Mouse (Mus musculus) liver, embryonic 11.5 days (tissue): Measurements from ENCODE around the gene Htr5a. TPM values are rescaled to one million over a fixed set of nuclear protein-coding genes. Genes with fewer than 3 reads are reported as not detected.

Experiments used
- ATAC-seq: fragments of 200-750 bp; cut with Nextera tagmentation; replicated peaks from 2 replicates; pipeline ENCODE4 v1.8.0; 2017; ENCODE audit warnings: moderate number of reproducible peaks, mild to moderate bottlenecking, moderate TSS enrichment, moderate library complexity; ENCODE audit not compliant: low FRiP score
- DNase-seq: peaks from one replicate; pipeline ENCODE4 v3.0.0-alpha.2; 2017; ENCODE audit warnings: low spot score
- H3K27ac ChIP-seq: fragments of 300-500 bp; sonication (generic); 2 replicates; pipeline ENCODE4 v1.5.1; 2014; ENCODE audit warnings: mild to moderate bottlenecking, low read depth, low read length, control low read depth
- H3K27me3 ChIP-seq: fragments of 300-500 bp; sonication (generic); replicated peaks from 2 replicates; pipeline ENCODE4 v1.6.1; 2014; ENCODE audit warnings: low read length, mixed read lengths; ENCODE audit not compliant: control insufficient read depth, insufficient read depth
- H3K36me3 ChIP-seq: fragments of 300-500 bp; sonication (generic); 2 replicates; pipeline ENCODE4 v1.6.1; 2014; ENCODE audit warnings: mild to moderate bottlenecking, low read length, moderate library complexity, mixed read lengths; ENCODE audit not compliant: control insufficient read depth, insufficient read depth
- H3K4me1 ChIP-seq: fragments of 300-500 bp; sonication (generic); replicated peaks from 2 replicates; pipeline ENCODE4 v1.6.1; 2014; ENCODE audit warnings: low read length, mixed read lengths; ENCODE audit not compliant: control insufficient read depth, insufficient read depth
- H3K4me2 ChIP-seq: fragments of 300-500 bp; sonication (generic); 2 replicates; pipeline ENCODE4 v1.6.1; 2014; ENCODE audit warnings: mild to moderate bottlenecking, control low read depth, moderate library complexity
- H3K4me3 ChIP-seq: fragments of 300-500 bp; sonication (generic); 2 replicates; pipeline ENCODE4 v1.5.1; 2014; ENCODE audit warnings: low read depth, low read length, control low read depth
- H3K9ac ChIP-seq: fragments of 300-500 bp; sonication (generic); 2 replicates; pipeline ENCODE4 v1.6.1; 2014; ENCODE audit warnings: low read depth, low read length, control low read depth
- H3K9me3 ChIP-seq: fragments of 300-500 bp; sonication (generic); 2 replicates; pipeline ENCODE4 v1.6.1; 2016; ENCODE audit warnings: low read length, inconsistent platforms, mixed read lengths; ENCODE audit not compliant: control insufficient read depth
- WGBS: fragments of 180-500 bp; shearing (Covaris S2); extraction: QIAGEN DNeasy Blood & Tissue Kit; methylation state at CpG from one replicate; pipeline ENCODE4 v1.1.7; 2014; 5-methylcytosine and 5-hydroxymethylcytosine counted together
- polyA plus RNA-seq: library from polyadenylated mRNA; unstranded; fragments of >200 nt; fragmentation: Nextera tagmentation; extraction: Ambion mirVana; gene quantifications from 2 replicates; pipeline ENCODE4 v1.2.1, GENCODE M21; 2014

Htr5a gene
- polyA plus RNA-seq, result not detected in 2 replicates

GRCm38 (mm10) chr5:27841701-27842295, at the start of gene Htr5a:
Htr5a (plus strand) TSS chr5:27842149.
- Histone ChIP-seq H3K4me3 (no peak within 1 kb of the TSS), H3K27me3 (peaks cover 20% of the 10 kb centered on the region), H3K27ac (no peak within 1 kb of the TSS), H3K4me1 (no peaks in the 10 kb centered on the region), H3K9me3 (no peaks in the 10 kb centered on the region), H3K4me2 (no peak within 1 kb of the TSS), H3K9ac (no peak within 1 kb of the TSS), H3K36me3 (no peaks in the 10 kb centered on the region)
- WGBS, result 7% methylated on average over 25 of the region's 25 CpGs
- ATAC-seq (no peak), DNase-seq (no peak)

- 13% methylated on average over 8 of the region's 8 CpGs for WGBS
Observed at GRCm38 (mm10) chr5:27792173-27792470, 49.8 kb upstream of the Htr5a start.

GRCm38 (mm10) chr5:27792531-27793205, 49.3 kb upstream of the Htr5a start:
- no peak for ATAC-seq
- peak overlapping the region; percentile 82 for H3K4me2 ChIP-seq
- no peaks in the 10 kb centered on the region for H3K27me3 ChIP-seq
- no peaks in the 10 kb centered on the region for H3K9me3 ChIP-seq
- H3K4me3 ChIP-seq, result peak overlapping the region; percentile 91
- DNase-seq, result no peak
- no peak overlapping the region for H3K27ac ChIP-seq
- H3K36me3 ChIP-seq, result peaks cover 15% of the 10 kb centered on the region; the same call in 1 of the 2 replicates
- WGBS, result 48% methylated on average over 9 of the region's 9 CpGs
- peak overlapping the region; percentile 93 for H3K9ac ChIP-seq
- peaks cover 12% of the 10 kb centered on the region for H3K4me1 ChIP-seq

More at GRCm38 (mm10) chr5:27792173-27792470, 49.8 kb upstream of the Htr5a start:
- Histone ChIP-seq H3K9me3 (no peaks in the 10 kb centered on the region), H3K36me3 (peaks cover 15% of the 10 kb centered on the region; the same call in 1 of the 2 replicates), H3K4me2 (peak overlapping the region; percentile 82), H3K9ac (peak overlapping the region; percentile 93), H3K27ac (peak overlapping the region; percentile 73), H3K27me3 (no peaks in the 10 kb centered on the region), H3K4me3 (peak overlapping the region; percentile 91), H3K4me1 (peaks cover 12% of the 10 kb centered on the region)
- ATAC-seq (no peak), DNase-seq (no peak)

- ATAC-seq, result no peak
- Histone ChIP-seq H3K9me3 (no peaks in the 10 kb centered on the region), H3K4me1 (peaks cover 12% of the 10 kb centered on the region), H3K27me3 (no peaks in the 10 kb centered on the region), H3K4me2 (no peak overlapping the region), H3K36me3 (peaks cover 5% of the 10 kb centered on the region; the same call in 1 of the 2 replicates), H3K9ac (no peak overlapping the region), H3K4me3 (no peak overlapping the region), H3K27ac (no peak overlapping the region)
- peak; percentile 68 for DNase-seq
- whole genome bisulfite sequencing, result 6% methylated on average over 1 of the region's 1 CpGs
Observed at GRCm38 (mm10) chr5:27793923-27794322, 48.0 kb upstream of the Htr5a start.

GRCm38 (mm10) chr5:27814282-27814681, 27.7 kb upstream of the Htr5a start:
- ATAC-seq (no peak), DNase-seq (no peak)
- Histone ChIP-seq H3K36me3 (no peaks in the 10 kb centered on the region), H3K9me3 (no peaks in the 10 kb centered on the region), H3K4me3 (no peak overlapping the region), H3K27me3 (no peaks in the 10 kb centered on the region), H3K4me2 (no peak overlapping the region), H3K4me1 (no peaks in the 10 kb centered on the region), H3K9ac (no peak overlapping the region), H3K27ac (no peak overlapping the region)
- 71% methylated on average over 2 of the region's 2 CpGs for WGBS

- 58% methylated on average over 3 of the region's 3 CpGs for WGBS
- Histone ChIP-seq H3K4me2 (no peak overlapping the region), H3K27ac (no peak overlapping the region), H3K27me3 (no peaks in the 10 kb centered on the region), H3K4me3 (no peak overlapping the region), H3K9me3 (no peaks in the 10 kb centered on the region), H3K9ac (no peak overlapping the region), H3K4me1 (no peaks in the 10 kb centered on the region), H3K36me3 (no peaks in the 10 kb centered on the region)
- DNase-seq (no peak), ATAC-seq (no peak)
Observed at GRCm38 (mm10) chr5:27818840-27819672, 22.9 kb upstream of the Htr5a start.

- Histone ChIP-seq H3K9me3 (no peaks in the 10 kb centered on the region), H3K4me2 (no peak overlapping the region), H3K36me3 (no peaks in the 10 kb centered on the region), H3K4me3 (no peak overlapping the region), H3K9ac (no peak overlapping the region), H3K27ac (no peak overlapping the region), H3K27me3 (no peaks in the 10 kb centered on the region), H3K4me1 (no peaks in the 10 kb centered on the region)
- 77% methylated on average over 6 of the region's 6 CpGs for WGBS
- no peak for DNase-seq
- no peak for ATAC-seq
Observed at GRCm38 (mm10) chr5:27821161-27821560, 20.8 kb upstream of the Htr5a start.

GRCm38 (mm10) chr5:27827971-27828370, 14.0 kb upstream of the Htr5a start:
- Histone ChIP-seq H3K4me1 (no peaks in the 10 kb centered on the region), H3K4me2 (no peak overlapping the region), H3K9ac (no peak overlapping the region), H3K36me3 (no peaks in the 10 kb centered on the region), H3K27me3 (no peaks in the 10 kb centered on the region), H3K9me3 (no peaks in the 10 kb centered on the region), H3K27ac (no peak overlapping the region), H3K4me3 (no peak overlapping the region)
- DNase-seq (no peak), ATAC-seq (no peak)
- WGBS, result 73% methylated on average over 7 of the region's 7 CpGs
